Mouse (Mus musculus) intestine, embryonic 14.5 days (tissue): ENCODE measurements around the gene Zc3h12a. TPM values are rescaled to one million over a fixed set of nuclear protein-coding genes. Genes with fewer than 3 reads are reported as not detected.

Source experiments
- ATAC-seq: fragments of 200-750 bp; cut with Nextera tagmentation; replicated peaks from 2 replicates; pipeline ENCODE4 v1.8.0; 2017; ENCODE audit warnings: low read depth, moderate number of reproducible peaks, moderate TSS enrichment, moderate library complexity; ENCODE audit not compliant: low FRiP score, low TSS enrichment
- DNase-seq: peaks from one replicate; pipeline ENCODE4 v3.0.0-alpha.2; 2018; ENCODE audit warnings: low spot score
- H3K27ac ChIP-seq: fragments of 300-500 bp; sonication (generic); 2 replicates; pipeline ENCODE4 v1.5.1; 2014; ENCODE audit warnings: low read depth, mild to moderate bottlenecking, control low read depth
- H3K27me3 ChIP-seq: fragments of 300-500 bp; sonication (generic); replicated peaks from 2 replicates; pipeline ENCODE4 v1.6.1; 2014; ENCODE audit warnings: low read length, control low read depth; ENCODE audit not compliant: control insufficient read depth, insufficient read depth
- H3K36me3 ChIP-seq: fragments of 300-500 bp; sonication (generic); 2 replicates; pipeline ENCODE4 v1.6.1; 2014; ENCODE audit warnings: low read length, control low read depth; ENCODE audit not compliant: control insufficient read depth, insufficient read depth
- H3K4me1 ChIP-seq: fragments of 300-500 bp; sonication (generic); replicated peaks from 2 replicates; pipeline ENCODE4 v1.6.1; 2014; ENCODE audit warnings: low read length, control low read depth, mixed read lengths; ENCODE audit not compliant: control insufficient read depth, insufficient read depth
- H3K4me2 ChIP-seq: fragments of 300-500 bp; sonication (generic); 2 replicates; pipeline ENCODE4 v1.6.1; 2014; ENCODE audit warnings: low read length
- H3K4me3 ChIP-seq: fragments of 300-500 bp; sonication (generic); 2 replicates; pipeline ENCODE4 v1.5.1; 2014; ENCODE audit warnings: low read depth, low read length, control low read depth, mixed read lengths
- H3K9ac ChIP-seq: fragments of 300-500 bp; sonication (generic); 2 replicates; pipeline ENCODE4 v1.6.1; 2014; ENCODE audit warnings: mild to moderate bottlenecking, low read length
- H3K9me3 ChIP-seq: fragments of 300-500 bp; sonication (generic); 2 replicates; pipeline ENCODE4 v1.6.1; 2016; ENCODE audit warnings: low read length, control low read depth; ENCODE audit not compliant: control insufficient read depth
- WGBS: fragments of 180-500 bp; shearing (Covaris S2); extraction: QIAGEN DNeasy Blood & Tissue Kit; methylation state at CpG from one replicate; pipeline ENCODE4 v1.1.7; 2014; 5-methylcytosine and 5-hydroxymethylcytosine counted together
- polyA plus RNA-seq: library from polyadenylated mRNA; unstranded; fragments of >200 nt; fragmentation: Nextera tagmentation; extraction: Ambion mirVana; gene quantifications from 2 replicates; pipeline ENCODE4 v1.2.1, GENCODE M21; 2014

Zc3h12a gene
- polyA plus RNA-seq, 1 experiment from 2014 or later: 1.2 TPM

DNA sequence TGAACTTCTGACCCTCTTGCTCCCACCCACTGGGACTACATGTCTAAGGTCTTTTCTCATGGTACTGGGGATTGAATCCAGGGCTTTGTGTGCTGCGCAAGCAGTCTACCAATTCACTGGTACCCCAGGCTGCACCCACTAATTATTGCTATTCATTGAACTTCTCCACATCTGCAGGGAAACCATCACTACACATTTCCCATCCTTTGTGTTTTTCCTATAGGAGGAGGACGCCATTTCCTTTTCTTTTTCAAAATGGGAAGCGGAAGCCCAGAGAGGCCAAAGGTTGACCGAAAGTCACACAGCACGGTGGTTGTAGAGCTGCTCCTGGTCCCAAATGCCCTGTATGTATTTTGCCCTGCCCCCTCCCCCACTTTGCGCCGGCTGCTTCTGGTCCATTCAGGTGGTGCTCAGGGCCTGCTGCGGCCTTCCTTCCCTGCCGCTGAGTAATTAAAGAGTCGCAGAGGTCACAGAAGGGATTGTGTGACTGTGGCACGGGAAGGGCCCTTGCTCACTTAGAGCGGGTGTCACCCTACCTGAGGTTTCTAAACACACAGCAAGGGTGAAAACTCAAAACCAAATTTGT is 8.8 kb upstream of the Zc3h12a start:
- WGBS: 55% methylated on average over 12 of the region's 12 CpGs
- no peak for ATAC-seq
- H3K36me3 ChIP-seq: no peaks in the 10 kb centered on the region

DNA sequence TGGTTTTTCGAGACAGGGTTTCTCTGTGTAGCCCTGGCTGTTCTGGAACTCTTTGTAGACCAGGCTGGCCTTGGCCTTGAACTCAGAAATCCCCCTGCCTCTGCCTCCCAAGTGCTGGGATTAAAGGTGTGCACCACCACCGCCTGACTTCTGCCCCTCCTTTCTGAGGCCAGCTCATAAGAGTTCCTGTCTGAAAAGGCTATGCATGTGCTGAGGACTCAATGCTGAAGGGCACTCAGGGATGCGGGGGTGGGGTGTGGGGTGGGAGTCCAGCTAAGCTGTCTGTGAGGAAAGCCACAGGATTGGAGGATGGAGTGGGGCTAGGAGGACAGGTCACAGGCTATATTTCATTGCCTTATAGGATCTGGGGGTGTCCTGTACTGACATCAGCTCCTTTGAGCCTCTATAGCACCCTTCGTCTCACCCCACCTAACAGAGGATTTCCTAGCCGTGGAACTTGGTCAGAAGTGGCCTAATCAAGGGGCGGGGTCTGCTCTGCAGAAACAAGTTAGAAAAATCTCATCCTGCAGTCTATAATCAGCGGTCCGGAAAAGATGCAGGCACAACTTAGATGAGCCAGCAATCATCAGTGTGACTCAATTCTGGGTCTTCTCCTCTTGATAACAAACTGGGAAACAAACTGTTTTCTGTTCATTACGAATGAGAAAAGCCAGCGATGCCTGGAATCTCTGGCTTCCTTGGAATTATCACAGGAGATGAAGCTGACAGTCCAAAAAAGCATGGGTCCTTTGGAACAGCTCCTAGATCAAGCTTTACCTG is 7.6 kb upstream of the Zc3h12a start:
- H3K9me3 ChIP-seq: no peaks in the 10 kb centered on the region
- H3K36me3 ChIP-seq: no peaks in the 10 kb centered on the region
- no peaks in the 10 kb centered on the region for H3K27me3 ChIP-seq
- ATAC-seq (no peak), DNase-seq (no peak)
- H3K4me2 ChIP-seq: no peak overlapping the region
- H3K27ac ChIP-seq: no peak overlapping the region
- H3K4me3 ChIP-seq: no peak overlapping the region
- 77% methylated on average over 10 of the region's 10 CpGs for WGBS
- H3K4me1 ChIP-seq: no peaks in the 10 kb centered on the region
- H3K9ac ChIP-seq: no peak overlapping the region

More for the DNA sequence above, 8.8 kb upstream of the Zc3h12a start:
- H3K27ac ChIP-seq: no peak overlapping the region
- no peak overlapping the region for H3K9ac ChIP-seq
- no peak overlapping the region for H3K4me3 ChIP-seq
- no peak overlapping the region for H3K4me2 ChIP-seq
- H3K9me3 ChIP-seq: no peaks in the 10 kb centered on the region
- DNase-seq: no peak
- H3K4me1 ChIP-seq: no peaks in the 10 kb centered on the region
- no peaks in the 10 kb centered on the region for H3K27me3 ChIP-seq

DNA sequence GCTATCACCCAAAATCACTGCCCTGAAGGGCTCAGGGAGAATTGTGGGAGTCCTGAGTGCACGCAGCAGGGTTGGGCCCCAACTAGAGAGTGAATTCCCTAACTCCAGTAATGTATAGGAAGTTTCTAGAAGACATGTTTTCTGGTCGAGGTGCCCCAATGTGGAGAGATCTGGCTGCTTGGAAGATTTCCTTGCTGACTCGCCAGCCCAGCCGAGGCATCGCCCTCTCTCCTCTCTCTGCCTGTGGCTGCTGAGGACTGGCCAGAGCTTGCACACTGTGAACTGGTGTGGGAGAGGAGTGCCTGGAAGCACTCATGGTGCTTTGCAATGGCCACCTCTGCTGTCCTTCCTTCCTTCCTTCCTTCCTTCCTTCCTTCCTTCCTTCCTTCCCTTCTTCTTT is 7.0 kb upstream of the Zc3h12a start:
- H3K36me3 ChIP-seq: no peaks in the 10 kb centered on the region
- H3K27ac ChIP-seq: no peak overlapping the region

DNA sequence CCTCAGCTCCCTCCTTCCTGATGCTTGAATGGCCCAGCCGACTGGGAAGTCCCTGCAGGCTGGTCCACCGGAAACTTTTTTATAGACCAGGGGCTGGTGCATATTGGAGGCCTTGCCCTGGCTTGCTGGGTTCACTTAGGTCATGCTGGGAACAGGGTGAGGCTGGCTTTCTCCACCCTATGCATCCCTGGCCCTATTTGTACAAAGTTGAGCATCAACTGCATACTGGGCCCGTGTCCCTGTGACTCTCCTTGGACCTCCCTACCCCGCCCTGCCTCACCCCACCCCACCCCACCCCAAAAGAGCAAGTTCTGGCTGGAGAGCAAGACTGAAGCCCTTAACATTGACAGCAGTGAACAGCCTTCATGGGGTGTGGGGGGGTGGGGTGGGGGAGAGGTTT is 6.6 kb upstream of the Zc3h12a start:
- no peaks in the 10 kb centered on the region for H3K36me3 ChIP-seq
- DNase-seq: no peak
- WGBS: 80% methylated on average over 4 of the region's 4 CpGs
- H3K27me3 ChIP-seq: no peaks in the 10 kb centered on the region
- H3K9ac ChIP-seq: no peak overlapping the region
- no peak for ATAC-seq
- no peaks in the 10 kb centered on the region for H3K4me1 ChIP-seq
- H3K4me3 ChIP-seq: no peak overlapping the region
- H3K27ac ChIP-seq: no peak overlapping the region
- no peak overlapping the region for H3K4me2 ChIP-seq
- H3K9me3 ChIP-seq: no peaks in the 10 kb centered on the region

More for the DNA sequence above, 7.0 kb upstream of the Zc3h12a start:
- H3K4me3 ChIP-seq: no peak overlapping the region
- no peak overlapping the region for H3K9ac ChIP-seq
- H3K9me3 ChIP-seq: no peaks in the 10 kb centered on the region
- H3K27me3 ChIP-seq: no peaks in the 10 kb centered on the region
- ATAC-seq: no peak
- no peaks in the 10 kb centered on the region for H3K4me1 ChIP-seq
- WGBS: 77% methylated on average over 5 of the region's 5 CpGs
- DNase-seq: no peak
- no peak overlapping the region for H3K4me2 ChIP-seq

DNA sequence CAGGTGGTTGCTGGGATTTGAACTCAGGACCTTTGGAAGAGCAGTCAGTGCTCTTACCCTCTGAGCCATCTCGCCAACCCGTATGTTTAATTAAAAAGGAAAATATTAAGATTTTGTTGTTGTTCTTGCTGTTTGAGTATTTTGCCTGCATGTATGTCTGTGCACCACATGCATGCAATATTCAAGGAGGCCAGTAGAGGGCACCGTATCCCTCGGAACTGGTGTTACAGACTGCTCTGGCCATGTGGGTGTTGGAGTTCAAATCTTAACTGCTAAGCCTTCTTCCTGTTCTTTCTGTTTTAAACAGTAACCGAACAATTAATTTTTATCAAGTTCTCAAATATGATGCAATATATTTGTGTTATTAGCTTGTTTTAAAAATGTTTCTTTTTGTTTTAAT is 4.8 kb upstream of the Zc3h12a start:
- H3K27me3 ChIP-seq: 0 out of 2 replicates have a peak, but pooled peaks cover 4% of the 10 kb centered on the region
- no peak overlapping the region for H3K4me3 ChIP-seq
- no peak for ATAC-seq
- no peak overlapping the region for H3K9ac ChIP-seq
- 31% methylated on average over 5 of the region's 5 CpGs for WGBS
- no peaks in the 10 kb centered on the region for H3K9me3 ChIP-seq
- H3K27ac ChIP-seq: no peak overlapping the region
- DNase-seq: peak; percentile 80
- H3K36me3 ChIP-seq: no peaks in the 10 kb centered on the region
- H3K4me2 ChIP-seq: no peak overlapping the region
- H3K4me1 ChIP-seq: no peaks in the 10 kb centered on the region

DNA sequence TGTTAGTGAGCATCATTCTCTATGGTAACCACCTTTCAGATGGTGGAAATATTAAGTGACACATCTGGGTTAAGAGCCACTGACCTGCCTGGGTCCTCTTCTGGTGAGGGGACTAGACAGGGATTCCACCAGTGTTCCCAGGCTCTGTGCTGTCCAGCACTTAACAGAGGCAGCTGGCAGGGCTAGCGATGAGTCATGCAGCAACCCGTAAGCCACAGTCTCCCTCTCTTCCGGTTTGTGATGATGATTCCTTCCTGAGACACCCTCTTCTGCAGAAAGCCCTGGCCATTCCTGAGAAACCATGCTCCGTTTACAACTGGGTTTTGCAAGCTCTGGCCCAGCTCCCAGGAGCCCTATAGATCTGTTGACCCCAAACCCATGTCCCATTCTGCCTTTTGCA is 3.9 kb upstream of the Zc3h12a start:
- H3K27me3 ChIP-seq: 0 out of 2 replicates have a peak, but pooled peaks cover 4% of the 10 kb centered on the region
- no peak overlapping the region for H3K9ac ChIP-seq
- H3K36me3 ChIP-seq: no peaks in the 10 kb centered on the region
- WGBS: 52% methylated on average over 4 of the region's 4 CpGs
- no peak overlapping the region for H3K4me3 ChIP-seq
- DNase-seq (no peak), ATAC-seq (no peak)
- H3K4me2 ChIP-seq: no peak overlapping the region
- no peak overlapping the region for H3K27ac ChIP-seq
- H3K4me1 ChIP-seq: peaks cover 2% of the 10 kb centered on the region; the same call in 1 of the 2 replicates
- no peaks in the 10 kb centered on the region for H3K9me3 ChIP-seq

DNA sequence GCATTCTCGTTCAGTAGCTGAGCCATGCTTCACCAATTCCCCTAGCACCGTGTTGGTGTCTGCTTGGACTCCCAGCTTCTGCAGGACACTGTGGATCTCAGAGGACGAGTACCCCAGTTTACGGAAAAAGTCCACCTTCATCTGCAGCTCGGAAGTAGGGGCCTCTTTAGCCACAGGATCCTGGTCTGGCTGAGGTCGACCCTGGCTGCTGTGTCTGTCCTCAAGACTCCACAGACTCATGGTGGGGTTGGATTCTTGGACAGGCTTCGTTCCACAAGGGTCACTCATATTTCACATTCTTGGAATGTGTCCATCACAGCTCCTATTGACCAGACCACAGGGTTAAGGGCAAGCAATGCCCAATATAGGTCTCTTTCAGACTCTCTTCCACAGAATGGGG is 879 bp downstream of the Zc3h12a start:
- H3K4me3 ChIP-seq: peak overlapping the region; percentile 60
- H3K27ac ChIP-seq: no peak overlapping the region
- no peaks in the 10 kb centered on the region for H3K9me3 ChIP-seq
- ATAC-seq (no peak), DNase-seq (no peak)
- no peak overlapping the region for H3K9ac ChIP-seq
- peaks cover 15% of the 10 kb centered on the region; the same call in 1 of the 2 replicates for H3K4me1 ChIP-seq
- H3K36me3 ChIP-seq: no peaks in the 10 kb centered on the region
- 81% methylated on average over 7 of the region's 7 CpGs for WGBS
- H3K27me3 ChIP-seq: 0 out of 2 replicates have a peak, but pooled peaks cover 6% of the 10 kb centered on the region
- H3K4me2 ChIP-seq: peak overlapping the region; percentile 93

DNA sequence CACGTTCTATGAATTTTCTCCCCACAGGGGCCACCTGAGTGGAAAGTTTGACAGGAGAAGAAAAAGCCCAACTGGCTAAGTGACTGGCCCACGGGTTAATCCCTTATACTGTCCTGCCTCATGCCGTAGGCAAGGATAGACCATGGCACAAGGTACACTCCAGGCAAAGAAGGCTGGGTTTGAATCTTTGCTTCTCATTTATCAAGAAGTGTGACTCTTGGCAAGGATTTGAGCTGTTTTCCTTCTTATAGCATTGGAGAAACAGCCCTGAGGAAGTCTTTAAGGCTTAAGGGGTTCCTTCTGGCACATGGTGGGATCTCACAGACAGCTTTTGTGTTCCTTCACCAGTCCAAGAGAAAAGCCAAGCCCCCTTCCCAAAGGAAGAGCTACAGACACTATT is 1.5 kb downstream of the Zc3h12a start:
- no peak for ATAC-seq
- Histone ChIP-seq H3K36me3 (no peaks in the 10 kb centered on the region), H3K4me1 (peaks cover 16% of the 10 kb centered on the region; the same call in 1 of the 2 replicates), H3K27ac (no peak overlapping the region), H3K4me3 (no peak overlapping the region), H3K9ac (no peak overlapping the region), H3K27me3 (0 out of 2 replicates have a peak, but pooled peaks cover 6% of the 10 kb centered on the region), H3K9me3 (no peaks in the 10 kb centered on the region), H3K4me2 (no peak overlapping the region)
- WGBS: 78% methylated on average over 3 of the region's 3 CpGs
- DNase-seq: no peak
